Mouse (Mus musculus): ENCODE data around the gene 1700025G04Rik.

The 1700025G04Rik gene

DNA sequence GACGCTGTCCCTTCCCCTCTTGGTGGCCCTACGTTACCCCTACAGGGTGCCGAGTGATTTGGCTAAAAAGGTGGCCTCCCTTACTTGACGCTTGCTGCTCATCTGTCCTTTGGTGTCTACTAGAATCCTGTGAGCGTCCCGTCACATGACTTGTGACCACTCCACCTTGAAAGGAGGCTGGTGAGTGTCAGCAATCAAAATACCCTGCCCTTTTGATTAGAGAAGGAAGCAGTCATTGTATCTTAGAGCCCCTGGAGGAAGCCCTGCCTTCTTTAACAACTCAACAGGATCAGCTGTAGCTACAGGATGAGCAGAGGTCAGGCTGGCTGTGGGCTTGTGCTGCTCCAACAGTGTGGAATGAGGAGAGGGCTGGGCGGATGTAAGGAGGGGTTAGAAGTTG, 190.0 kb downstream of the 1700025G04Rik start:
- DNase-seq (ENCODE audit: low spot score) = no peak

GRCm38 (mm10) chr1:151895406-151895805, 194.5 kb downstream of the 1700025G04Rik start:
- DNase-seq (ENCODE audit: low spot score) = no peak

- DNase-seq (ENCODE audit: low spot score) = no peak
Observed at GRCm38 (mm10) chr1:151893976-151894375, 195.9 kb downstream of the 1700025G04Rik start.

DNA sequence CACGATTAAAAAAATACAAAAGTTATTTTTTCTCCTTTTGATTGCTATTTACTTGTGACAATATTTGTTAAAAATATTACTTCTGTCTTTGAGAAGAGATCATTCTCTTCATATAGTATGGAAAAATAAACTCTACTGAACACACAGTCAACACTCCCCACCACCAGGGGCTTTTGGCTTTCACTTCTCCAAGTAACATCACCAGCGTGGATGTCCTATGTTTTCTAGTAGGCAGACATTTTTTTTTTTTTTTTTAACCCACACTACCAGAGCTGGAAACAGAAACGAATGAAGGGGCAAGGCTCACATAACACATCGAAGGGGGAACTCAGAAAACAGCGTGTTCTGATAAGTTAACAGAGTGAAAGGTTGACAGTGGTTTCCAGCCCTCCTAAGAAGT, 197.9 kb downstream of the 1700025G04Rik start:
- no peak for DNase-seq (ENCODE audit: low spot score)

GRCm38 (mm10) chr1:151891194-151891593, 198.7 kb downstream of the 1700025G04Rik start:
- DNase-seq (ENCODE audit: low spot score) = no peak

DNA sequence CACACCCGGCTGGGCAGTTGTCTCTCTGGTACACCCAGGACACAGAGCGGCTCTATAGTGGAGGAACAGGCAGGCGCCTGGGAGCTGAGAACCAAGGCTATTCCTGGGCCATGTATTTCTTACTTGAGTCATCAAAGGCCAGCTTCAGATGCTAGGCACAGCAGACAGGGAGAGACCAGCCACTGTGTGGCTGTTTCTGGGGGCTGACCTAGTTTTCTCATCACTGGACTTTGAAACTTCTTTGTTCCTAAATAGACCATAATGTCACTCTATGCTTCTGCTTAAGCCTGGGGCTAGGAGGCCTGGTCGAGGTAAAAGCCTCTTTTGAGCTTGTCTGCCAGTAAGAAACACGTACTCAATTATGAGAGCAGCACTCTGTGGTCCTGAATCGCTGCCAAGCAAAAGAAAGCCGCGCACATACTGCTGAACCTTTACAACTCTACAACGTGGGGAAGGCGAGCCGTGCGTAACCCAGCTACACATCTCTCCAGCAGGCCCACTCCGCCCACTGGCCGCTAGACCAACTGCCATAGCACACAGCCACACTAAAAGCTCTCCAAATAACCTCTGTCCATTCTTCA, 199.8 kb downstream of the 1700025G04Rik start:
- DNase-seq (ENCODE audit: low spot score) = peak; percentile 29

GRCm38 (mm10) chr1:151887631-151888030, 202.3 kb downstream of the 1700025G04Rik start:
- DNase-seq (ENCODE audit: low spot score) = no peak

DNA sequence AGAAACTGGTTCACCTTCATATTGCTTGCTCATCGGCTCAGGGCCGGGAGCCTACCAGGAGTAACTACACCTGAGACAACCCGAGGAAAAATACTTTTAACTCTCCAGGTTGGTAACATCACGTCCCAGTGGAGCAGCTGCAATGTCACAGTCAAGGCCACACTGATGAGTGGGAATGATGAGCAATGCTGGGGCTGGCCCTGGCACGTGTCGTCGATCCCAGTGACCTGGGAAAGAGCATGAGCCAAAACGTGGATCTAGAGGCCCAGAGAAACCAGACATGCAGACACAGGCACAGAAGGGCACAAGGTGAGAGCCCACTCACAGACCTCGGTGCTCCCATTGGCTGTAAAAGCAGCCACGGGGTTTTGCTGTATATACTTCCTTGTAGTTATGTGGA, 202.8 kb downstream of the 1700025G04Rik start:
- DNase-seq (ENCODE audit: low spot score) = no peak

DNA sequence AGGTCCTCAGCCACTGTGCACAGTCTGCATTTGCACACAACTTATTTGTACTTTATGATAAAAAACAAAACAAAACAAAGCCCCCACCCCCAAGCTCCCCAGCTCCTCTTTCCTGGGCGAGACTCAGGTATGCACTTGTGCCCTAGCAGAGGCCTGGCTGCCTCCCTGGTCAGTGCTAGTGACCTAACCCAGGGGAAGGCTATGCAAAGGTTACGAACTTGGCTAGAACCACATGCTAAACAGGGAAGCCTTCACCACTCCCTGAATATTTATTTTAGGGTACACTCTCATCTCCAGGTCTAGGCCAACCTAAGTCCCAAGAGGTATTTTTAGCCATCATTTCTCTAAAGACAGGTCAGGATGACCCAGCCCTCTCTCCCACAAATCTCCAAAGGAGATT, 203.8 kb downstream of the 1700025G04Rik start:
- no peak for DNase-seq (ENCODE audit: low spot score)

DNA sequence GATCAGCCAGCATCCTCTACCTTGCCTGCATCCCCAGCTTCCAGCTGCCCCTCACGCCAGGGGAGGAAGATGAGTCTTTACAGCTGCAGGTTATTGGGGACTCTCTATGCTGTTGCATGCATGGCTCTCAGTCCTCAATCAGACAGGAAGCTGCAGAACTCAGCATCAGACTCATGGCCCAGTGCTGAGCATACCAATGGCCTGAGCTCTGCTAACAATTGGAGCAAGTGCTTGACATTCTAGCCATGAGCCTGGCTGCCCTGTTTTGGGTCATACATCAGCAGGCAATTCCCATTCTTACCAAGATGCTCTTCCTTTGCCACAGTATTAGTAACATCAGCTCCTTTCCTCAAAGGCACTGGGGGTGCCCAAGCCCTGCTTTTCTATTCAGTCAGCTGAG, 208.7 kb downstream of the 1700025G04Rik start:
- no peak for DNase-seq (ENCODE audit: low spot score)

- DNase-seq (ENCODE audit: low spot score) = no peak
Observed at GRCm38 (mm10) chr1:151880731-151881130, 209.2 kb downstream of the 1700025G04Rik start.

- no peak for DNase-seq (ENCODE audit: low spot score)
Observed at GRCm38 (mm10) chr1:151879966-151880365, 210.0 kb downstream of the 1700025G04Rik start.

DNA sequence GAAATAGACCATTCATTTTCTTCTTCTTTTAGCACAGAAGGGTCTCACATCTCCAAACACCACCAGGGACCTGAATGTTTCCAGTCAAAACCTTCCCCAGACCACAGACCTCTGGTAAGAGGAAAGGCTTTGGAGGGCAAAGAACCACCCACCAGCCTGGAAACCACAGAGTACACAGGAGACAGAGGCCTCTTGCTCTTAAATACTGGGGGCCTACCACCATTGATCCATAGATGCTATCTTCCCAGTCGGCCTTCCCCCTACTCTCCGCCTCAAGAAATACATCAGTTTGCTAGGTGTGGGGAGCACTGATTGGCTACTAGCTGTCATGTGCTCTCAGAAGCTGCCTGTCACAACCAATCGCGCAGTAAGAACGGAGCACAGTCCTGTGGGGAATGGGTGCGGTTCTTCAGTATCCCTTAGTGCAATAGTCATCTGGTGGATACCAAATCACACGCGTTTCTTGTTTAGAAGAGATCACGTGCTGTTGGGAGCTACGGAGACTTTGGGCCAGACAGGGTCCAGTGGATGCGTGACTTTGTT, 210.5 kb downstream of the 1700025G04Rik start:
- no peak for DNase-seq (ENCODE audit: low spot score)

- no peak for DNase-seq (ENCODE audit: low spot score)
Observed at GRCm38 (mm10) chr1:151878411-151878810, 211.5 kb downstream of the 1700025G04Rik start.

DNA sequence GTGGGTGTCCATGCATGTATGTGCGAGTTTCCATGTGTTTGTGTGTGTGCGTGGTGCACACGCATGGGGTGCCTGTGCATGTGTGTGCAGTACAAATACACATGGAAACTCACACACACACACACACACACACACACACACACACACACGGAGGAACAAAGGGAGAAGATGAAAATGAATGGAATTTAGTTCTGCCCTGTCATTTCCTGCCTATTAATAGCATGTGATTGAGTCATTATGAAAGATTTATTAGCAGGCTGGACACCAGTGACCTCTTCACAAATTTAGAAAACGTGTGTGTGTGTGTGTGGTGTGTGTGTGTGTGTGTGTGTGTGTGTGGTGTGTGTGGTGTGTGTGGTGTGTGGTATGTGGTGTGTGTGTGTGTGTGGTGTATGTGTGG, 217.0 kb downstream of the 1700025G04Rik start:
- DNase-seq (ENCODE audit: low spot score) = no peak

GRCm38 (mm10) chr1:151864326-151864725, 225.6 kb downstream of the 1700025G04Rik start:
- DNase-seq (ENCODE audit: low spot score) = no peak

GRCm38 (mm10) chr1:151863797-151864147, 226.2 kb downstream of the 1700025G04Rik start:
- DNase-seq (ENCODE audit: low spot score) = no peak

- no peak for DNase-seq (ENCODE audit: low spot score)
Observed at GRCm38 (mm10) chr1:151863135-151863796, 226.7 kb downstream of the 1700025G04Rik start.

DNA sequence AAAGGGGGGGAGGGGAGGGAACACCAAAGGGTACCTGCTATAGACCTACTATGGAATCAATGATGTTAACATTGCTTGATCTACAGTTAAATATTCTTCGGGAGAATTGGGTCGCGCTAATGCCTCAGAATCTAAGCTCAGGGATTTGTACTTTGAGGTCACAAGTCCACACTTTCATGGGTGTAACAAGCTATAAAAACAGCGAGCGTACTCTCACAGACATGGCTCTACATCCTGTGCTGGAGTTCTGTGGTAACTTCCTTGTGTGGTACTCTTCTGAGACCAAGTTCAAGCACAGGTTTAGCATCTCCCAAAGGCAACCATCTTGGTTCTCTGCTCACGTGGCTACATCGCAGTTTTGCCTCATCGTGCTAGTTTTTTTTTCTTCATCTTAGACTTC, 227.8 kb downstream of the 1700025G04Rik start:
- DNase-seq (ENCODE audit: low spot score) = no peak

- DNase-seq (ENCODE audit: low spot score) = no peak
Observed at GRCm38 (mm10) chr1:151861334-151861995, 228.5 kb downstream of the 1700025G04Rik start.

DNA sequence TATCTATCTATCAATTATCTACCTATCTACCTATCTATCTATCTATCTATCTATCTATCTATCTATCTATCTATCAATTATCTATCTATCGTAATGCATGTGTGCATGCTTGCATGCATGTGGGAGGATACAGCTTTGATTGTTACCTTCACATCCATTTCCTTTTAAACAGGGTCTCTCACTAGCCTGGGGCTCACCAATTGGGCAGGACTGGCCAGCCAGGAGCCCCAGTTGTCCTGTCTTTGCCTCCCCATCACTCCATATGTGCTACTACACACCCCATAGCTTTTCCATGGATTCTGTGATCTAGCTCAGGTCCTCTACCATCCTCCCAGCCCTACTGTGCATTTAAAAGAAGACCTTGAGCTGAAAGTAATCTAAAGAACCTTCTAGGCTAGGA, 231.5 kb downstream of the 1700025G04Rik start:
- DNase-seq (ENCODE audit: low spot score) = no peak

DNA sequence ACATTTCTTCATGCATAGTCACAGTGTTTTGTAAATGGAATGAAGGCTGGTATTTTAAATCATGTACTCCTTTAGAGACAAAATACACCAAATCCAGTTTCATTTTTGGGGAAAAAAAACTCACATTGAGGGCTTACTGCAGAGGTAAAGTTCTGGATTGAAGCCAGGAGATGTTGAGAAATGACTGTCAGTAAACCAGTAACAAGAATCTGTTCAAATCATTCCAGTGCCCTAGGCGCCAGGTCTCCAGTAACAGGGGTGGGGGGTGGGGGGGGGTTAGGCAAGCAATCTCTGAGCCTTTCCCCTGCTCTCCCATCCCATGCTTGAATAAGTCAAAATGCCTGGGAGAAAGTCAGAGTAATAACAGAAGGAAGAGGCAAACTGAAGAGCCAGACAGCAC, 234.4 kb downstream of the 1700025G04Rik start:
- DNase-seq (ENCODE audit: low spot score) = no peak

GRCm38 (mm10) chr1:151851976-151852375, 237.9 kb downstream of the 1700025G04Rik start:
- DNase-seq (ENCODE audit: low spot score) = no peak
